In genomic region chr9:32143451-32143850, GRCm38 (mm10) we compare ENCODE assay signal across 34 mouse cellular contexts.
"Had no signal": no experiment of that assay in that cellular context is flagged by ENCODE, and none has a peak within 500 bp of the region (broad histone marks: within the 10 kb centered on the region; RNA-seq: fewer than 3 reads in every experiment).

No protein-coding gene starts in this region.

- H3K9me3 ChIP-seq: heart, embryonic 10.5 days; heart, embryonic 12.5 days; heart, embryonic 13.5 days; heart, embryonic 15.5 days; hindbrain, embryonic 10.5 days; hindbrain, embryonic 12.5 days; hindbrain, embryonic 13.5 days; hindbrain, embryonic 15.5 days; intestine, embryonic 15.5 days; kidney, embryonic 15.5 days had no signal

- H3K4me3 ChIP-seq: heart, embryonic 10.5 days; heart, embryonic 12.5 days; heart, embryonic 13.5 days; heart, embryonic 15.5 days; hindbrain, embryonic 10.5 days; hindbrain, embryonic 12.5 days; hindbrain, embryonic 13.5 days; hindbrain, embryonic 15.5 days; intestine, embryonic 15.5 days; kidney, embryonic 15.5 days; layer of hippocampus, adult 2 months had no signal

- DNase-seq: heart, postnatal 10 days; heart, postnatal 14 days; heart, postnatal 4 days; kidney, adult 11 months; kidney, adult 18-20 months; kidney, adult 2 months; kidney, adult 8-10 months; kidney, adult 9 months; kidney, postnatal 10 days; kidney, postnatal 14 days; kidney, postnatal 25 days; kidney, postnatal 36 days; kidney, postnatal 4 days; layer of hippocampus, adult 9-11 months; layer of hippocampus, postnatal 36 days had no signal

- H3K27ac ChIP-seq: heart, embryonic 15.5 days; hindbrain, embryonic 10.5 days; hindbrain, embryonic 12.5 days; hindbrain, embryonic 13.5 days; hindbrain, embryonic 14.5 days; hindbrain, embryonic 15.5 days; hindbrain, postnatal 0 days; intestine, embryonic 15.5 days; kidney, embryonic 15.5 days; kidney, postnatal 0 days; layer of hippocampus, adult 2 months had no signal

- ATAC-seq: hindbrain, embryonic 16.5 days; hindbrain, postnatal 0 days; inflammation-experienced regulatory T-cells, adult 6 months; intestine, embryonic 15.5 days; intestine, embryonic 16.5 days; intestine, postnatal 0 days had no signal

- H3K4me1 ChIP-seq: hindbrain, embryonic 10.5 days; intestine, embryonic 15.5 days had no signal

- H3K9ac ChIP-seq: heart, embryonic 12.5 days; heart, embryonic 13.5 days; heart, embryonic 15.5 days; hindbrain, embryonic 12.5 days; hindbrain, embryonic 13.5 days; hindbrain, embryonic 14.5 days; hindbrain, embryonic 15.5 days; intestine, embryonic 15.5 days; kidney, embryonic 15.5 days had no signal

- H3K4me2 ChIP-seq: heart, embryonic 11.5 days; heart, embryonic 12.5 days; heart, embryonic 13.5 days; heart, embryonic 15.5 days; hindbrain, embryonic 12.5 days; hindbrain, embryonic 13.5 days; hindbrain, embryonic 14.5 days; hindbrain, embryonic 15.5 days; intestine, embryonic 15.5 days; kidney, embryonic 15.5 days had no signal

- H3K36me3 ChIP-seq: heart, embryonic 10.5 days; heart, embryonic 12.5 days; heart, embryonic 13.5 days; heart, embryonic 15.5 days; hindbrain, embryonic 10.5 days; hindbrain, embryonic 12.5 days; hindbrain, embryonic 13.5 days; hindbrain, embryonic 15.5 days; intestine, embryonic 15.5 days; kidney, embryonic 15.5 days had no signal

- H3K27me3 ChIP-seq: heart, embryonic 12.5 days; heart, embryonic 13.5 days; heart, embryonic 15.5 days; hindbrain, embryonic 12.5 days; hindbrain, embryonic 13.5 days; hindbrain, embryonic 15.5 days; intestine, embryonic 15.5 days; kidney, embryonic 15.5 days had no signal
